Mouse (Mus musculus) layer of hippocampus, postnatal 10 days (tissue): ENCODE results near the gene Minpp1. TPM values are rescaled to one million over a fixed set of nuclear protein-coding genes. Genes with fewer than 3 reads are reported as not detected.

Experiments
- DNase-seq, 2 experiments: peaks; one replicate each; pipeline ENCODE4 v3.0.0; 2021; ENCODE audit warnings: low spot score in 2 of 2
- total RNA-seq, 2 experiments: library from RNA; stranded (reverse); gene quantifications; 2 replicates each; pipeline ENCODE4 v1.2.3; 2021

Gene Minpp1
- total RNA-seq, 2 experiments from 2014 or later: 51.8 to 56.3 TPM

DNA sequence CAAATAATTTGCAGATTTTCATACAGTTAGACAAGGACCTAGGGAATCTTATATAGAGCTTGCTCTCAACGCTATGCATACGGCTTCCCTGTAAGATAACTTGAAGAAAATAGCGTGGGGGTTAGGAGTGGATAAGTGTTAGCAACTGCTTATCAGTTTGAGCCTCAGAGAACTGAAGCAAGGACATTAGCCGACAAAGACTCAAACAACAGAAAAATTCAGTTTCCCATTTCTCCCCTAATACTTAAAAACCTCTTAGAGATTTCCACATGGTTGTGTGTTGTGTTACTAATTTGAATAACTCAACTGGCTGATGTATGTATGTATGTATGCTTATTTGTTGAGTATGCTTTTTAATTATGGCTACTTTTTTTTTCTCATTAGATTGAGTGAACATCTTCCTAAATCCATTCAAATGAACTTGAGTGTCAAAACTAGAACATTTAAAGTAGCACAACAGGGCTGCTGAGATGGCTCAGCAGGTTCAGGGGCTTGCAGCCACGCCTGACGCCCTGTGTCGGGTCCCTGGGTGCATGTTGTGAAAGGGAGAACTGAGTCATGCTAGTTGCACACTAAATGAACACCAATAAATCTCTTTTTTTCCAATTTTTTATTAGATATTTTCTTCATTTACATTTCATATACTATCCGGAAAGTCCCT, 2.2 kb downstream of the Minpp1 start:
- no peak for DNase-seq

DNA sequence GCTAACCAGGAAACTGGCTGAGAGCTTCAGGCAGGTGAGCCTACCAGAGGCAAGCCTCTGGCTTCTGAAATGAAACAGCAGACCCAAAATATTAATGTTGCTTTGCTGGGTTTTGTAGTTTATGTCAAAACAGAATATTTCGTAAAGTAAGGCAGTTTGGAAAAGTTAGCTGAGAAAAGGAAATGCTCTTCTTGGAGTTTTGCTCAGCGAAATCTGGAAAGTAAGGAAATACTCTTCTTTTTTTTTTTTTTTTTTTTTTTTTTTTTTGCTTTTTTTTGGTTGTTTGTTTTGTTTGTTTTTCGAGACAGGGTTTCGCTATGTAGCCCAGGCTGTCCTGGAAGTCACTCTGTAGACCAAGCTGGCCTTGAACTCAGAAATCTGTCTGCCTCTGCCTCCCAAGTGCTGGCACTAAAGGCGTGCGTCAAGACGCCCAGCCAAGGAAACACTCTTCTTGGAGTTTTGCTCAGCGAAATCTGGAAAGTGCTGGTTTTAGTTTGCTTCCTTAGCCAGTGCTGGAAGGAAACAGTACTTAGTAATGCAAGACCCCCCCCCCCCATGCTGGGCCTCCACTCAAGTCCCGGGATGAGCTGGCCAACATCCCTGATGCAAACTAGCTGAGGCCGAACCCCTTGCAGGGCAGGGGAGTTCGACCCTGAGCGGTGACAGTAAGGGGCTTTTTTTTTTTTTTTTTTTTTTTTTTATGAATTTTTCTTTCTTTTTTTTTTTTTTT, 3.8 kb downstream of the Minpp1 start:
- DNase-seq: no peak

DNA sequence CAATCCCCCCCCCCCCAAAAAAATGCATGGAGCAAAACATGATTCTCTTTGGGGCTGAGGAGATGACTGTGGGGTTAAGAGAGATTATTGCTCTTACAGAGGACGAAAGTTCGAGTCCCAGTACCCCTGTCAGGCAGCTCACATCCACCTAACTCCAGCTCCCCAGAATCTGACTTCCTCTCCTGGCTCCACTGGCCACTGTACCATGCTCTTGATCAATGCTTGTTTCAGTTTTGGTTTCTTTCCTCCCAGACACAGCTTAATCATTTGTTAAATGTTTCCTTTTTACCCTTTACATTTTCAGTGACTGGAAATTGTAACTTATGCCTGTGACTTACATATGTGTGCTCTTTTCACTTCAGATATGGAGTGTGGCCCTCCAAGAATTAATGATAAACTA, 5.4 kb downstream of the Minpp1 start:
- no peak for DNase-seq

DNA sequence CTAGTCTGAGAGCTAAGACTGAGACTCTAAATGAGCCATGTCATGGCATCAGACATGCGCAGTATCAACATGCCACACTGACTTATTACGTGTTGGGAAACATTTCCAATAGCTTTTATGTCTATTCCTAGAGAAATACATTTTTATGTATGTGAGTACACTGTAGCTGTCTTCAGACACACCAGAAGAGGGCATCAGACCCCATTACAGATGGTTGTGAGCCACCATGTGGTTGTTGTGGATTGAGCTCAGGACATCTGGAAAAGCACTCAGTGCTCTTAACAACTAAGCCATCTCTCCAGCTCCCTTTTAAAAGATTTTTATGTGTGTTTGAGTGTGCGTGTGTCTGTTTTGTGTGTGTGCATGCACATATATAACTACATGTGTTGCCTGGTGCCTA, 6.8 kb downstream of the Minpp1 start:
- no peak for DNase-seq

DNA sequence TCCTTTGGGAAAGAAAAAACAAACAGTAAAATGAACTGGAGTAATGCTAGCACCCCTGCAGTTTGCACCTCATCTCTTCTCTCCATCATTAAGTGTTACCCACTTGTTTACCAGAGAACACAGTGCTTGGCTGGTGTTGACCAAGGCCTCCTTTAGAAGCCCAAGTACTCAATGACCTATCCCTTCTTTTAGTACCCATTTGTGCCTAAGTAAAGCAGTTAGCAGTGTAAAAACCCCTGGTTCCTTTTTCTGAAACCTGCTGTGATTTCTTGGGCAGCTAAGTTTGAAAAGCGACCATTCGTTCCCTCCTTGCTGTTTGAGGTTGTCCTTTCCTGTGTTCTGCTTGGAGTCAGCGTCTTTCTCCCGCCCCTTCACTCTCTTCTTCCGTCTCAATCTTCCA, 7.4 kb downstream of the Minpp1 start:
- no peak for DNase-seq

DNA sequence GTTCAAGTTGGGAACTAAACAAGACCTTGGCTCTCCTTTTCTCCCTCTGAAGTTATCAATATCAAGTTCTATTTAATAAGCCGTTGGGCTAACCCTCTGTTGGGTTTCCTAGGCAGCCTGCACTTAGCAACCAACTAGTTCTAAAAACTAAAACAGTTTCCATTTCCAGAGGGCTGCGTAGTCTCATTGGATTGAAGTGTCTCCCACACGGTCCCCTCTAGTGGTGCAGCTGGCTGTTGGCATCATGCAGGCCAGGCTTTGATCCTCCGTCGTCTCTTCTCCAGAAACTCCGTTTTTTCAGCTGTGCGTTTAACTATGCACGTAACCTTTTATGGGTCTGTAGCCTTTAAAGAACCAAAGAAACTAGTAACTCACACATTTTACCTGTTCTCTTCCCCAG, 7.9 kb downstream of the Minpp1 start:
- peak in 1 of 2 experiments; percentile 32 for DNase-seq

DNA sequence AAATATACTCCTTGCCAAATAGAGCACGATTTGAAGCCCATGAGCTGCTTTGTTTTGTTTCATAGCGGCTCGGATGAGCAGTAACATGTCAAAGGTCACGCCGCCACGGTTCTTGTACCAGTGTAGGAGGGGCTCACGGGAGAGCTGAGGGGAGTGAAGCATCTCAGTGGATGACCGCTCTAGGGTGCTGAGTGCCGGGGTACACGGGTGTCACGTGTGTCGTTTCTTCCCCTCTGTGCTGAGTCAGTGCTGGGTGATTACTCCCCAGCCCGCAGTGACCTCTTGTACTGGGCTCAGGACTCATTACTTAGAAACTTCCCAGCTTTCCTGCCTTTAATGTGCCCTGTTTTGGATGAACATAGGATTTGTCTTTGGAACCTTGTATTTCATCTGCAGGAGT, 9.0 kb downstream of the Minpp1 start:
- no peak for DNase-seq

DNA sequence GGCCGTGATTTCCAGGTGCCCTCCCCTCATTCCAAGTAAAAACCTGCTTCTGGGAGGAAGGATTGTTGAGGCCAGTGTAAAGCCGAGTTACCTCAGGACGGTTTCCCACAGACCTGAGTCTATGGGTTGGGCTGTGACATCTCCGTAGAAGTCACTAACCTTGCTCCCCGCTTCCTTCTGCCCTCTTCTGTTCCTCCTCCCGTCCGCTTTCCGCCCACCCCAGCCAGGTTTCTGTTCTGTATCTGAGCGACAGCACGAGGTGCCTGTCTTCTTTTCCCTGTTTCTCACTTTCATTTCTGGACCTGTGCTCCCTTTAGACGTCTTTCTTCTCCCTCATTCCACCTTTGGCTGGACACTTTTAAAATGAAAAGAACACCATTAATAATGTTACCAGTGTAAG, 9.5 kb downstream of the Minpp1 start:
- DNase-seq: no peak

DNA sequence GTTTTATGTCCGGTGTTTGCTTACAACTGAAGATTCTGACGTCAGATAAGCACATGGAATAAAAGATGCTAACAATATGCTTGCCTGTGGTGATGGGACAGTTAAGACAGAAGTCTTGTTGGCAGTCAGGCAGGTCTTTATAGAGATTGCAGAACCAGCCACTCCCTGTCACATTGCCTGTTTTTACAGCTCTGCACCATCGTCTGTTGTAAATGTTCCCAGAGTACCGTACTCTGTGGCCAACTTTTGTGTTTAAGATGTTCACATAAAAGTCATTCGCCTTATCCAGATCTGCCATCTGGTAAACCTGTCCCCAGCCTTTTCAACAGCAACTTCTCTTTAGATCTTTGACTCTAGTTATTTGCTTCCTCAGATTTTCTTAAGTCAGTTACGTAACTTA, 11.8 kb downstream of the Minpp1 start:
- no peak for DNase-seq

DNA sequence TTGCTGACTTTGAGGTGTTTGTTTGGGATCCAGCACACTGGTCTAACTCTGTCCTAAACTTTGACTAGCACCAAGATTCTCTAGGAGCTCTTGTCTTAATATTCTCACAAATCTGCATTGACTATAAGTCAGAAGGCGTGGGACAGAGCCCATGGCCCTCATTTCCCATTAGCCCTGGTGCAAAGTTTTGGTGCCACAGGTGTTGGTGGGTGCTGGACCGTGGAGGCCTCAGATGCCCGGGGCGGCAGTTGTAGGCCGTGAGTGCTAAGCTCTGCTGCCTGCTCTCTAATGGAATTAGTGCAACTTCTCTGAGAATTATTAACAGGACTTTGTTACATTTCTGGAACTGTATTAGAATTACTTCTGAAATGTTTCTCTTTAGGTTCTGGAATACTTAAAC, 12.4 kb downstream of the Minpp1 start:
- DNase-seq: no peak

DNA sequence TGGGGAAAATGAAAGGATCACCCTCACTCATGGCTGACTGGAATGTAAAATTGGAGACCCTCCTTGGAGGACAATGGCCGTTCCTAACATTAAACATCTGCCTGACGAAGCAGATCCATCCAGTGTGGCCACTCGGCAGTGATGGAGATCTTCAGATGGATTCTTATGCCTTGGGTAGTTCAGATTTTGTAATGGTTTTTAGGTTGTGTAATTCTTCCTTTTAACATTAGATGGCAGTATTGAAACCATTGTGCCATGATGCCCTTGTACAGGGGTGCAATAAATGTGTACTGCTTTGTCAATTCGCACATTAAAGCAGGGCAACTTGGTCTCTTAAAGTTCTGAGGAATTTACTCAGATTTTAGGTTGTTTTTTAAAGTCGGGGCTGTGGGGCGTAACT, 15.8 kb downstream of the Minpp1 start:
- DNase-seq: no peak

DNA sequence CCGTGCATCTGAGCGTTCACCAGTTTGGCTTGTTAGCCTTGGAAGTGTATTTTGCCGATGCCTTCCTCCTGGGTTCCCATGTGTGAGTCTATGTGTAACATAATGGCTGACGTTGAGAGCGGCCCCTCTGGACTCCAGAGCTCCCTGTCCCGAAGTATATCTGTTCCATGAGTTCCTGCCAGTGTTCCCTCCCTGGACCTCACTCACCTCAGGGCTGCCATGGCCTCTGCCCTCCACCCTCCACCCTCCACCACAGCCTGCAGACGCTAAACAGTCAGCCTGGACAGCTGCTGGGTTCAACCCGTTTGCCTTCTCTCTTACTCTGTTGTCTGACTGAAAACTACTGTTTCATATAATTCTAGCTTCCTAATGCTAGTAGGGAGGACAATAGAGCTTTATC, 20.5 kb downstream of the Minpp1 start:
- DNase-seq: no peak

DNA sequence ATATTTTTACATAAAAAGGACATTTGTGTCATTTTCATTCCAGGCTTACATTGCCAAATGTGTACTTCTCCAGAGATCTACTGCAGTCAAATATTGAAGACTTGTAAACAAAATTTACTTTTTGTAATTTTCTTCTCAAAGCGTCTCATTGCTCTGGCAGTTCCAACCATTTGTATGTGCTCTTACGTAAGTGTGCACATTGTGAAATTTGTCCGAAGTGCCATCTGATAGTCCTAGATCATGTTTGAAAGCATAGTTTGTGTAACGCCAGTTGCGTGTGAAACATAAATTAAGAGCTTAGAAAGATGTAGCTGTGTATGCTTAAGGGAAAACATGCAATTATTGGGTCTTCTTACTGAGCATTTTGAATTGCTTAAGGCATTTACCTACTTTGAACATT, 20.9 kb downstream of the Minpp1 start:
- no peak for DNase-seq

DNA sequence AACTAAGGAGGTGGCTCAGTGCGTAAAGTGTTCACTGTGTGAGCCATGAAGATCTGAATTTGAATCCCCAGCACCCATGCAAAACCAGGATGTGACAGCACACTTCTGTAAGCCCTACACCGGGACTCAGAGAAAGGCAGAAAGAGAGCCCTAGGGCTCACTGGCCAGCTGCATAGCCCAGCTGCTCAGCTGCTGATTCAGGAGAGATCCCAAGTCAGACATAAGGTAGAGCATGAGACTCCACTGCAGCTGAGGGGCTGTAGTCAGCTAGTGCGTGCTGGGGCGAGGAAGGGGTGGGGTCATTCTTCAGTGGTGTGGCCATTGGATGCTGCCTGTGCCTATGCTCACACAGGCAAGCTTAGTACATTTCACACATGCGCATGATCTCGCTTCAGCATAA, 21.5 kb downstream of the Minpp1 start:
- no peak for DNase-seq

DNA sequence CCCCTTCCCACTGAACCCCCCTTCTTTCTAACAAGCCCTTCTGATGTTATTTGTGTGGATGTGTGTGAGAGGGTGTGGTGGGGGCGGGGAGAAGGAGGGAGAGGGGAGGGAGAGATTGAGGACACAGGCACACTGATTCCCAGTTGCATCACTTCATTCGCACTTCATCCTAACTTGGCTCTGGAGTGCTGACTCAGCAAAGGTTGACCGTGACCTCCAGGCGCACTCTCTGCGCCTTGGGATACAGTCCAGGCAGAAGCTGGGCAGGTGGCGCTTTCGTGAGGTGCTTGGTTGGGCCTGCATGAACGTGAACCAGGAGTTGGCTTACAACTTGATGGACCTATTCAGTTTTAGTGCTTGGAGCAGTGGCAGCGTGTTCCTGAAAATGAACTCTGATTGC, 22.0 kb downstream of the Minpp1 start:
- no peak for DNase-seq

DNA sequence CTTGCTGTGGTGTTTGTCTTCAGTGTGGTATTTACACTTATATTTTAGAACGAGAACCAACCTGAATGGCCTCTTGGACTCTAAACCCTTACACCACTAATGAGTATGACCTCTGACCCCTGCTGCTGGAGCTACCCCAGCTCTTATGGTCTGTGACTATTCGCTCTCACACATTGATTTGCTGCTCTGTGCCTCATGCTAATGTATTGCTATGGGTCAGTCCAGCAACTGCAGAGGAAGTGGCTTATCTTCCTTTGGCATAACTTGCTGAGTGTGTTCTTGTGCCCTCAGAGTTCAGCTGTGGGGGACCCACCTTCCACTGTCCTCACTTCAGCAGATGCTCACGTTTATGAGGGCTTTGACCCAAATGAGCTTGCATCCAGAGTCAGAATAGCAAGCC, 24.7 kb downstream of the Minpp1 start:
- no peak for DNase-seq

DNA sequence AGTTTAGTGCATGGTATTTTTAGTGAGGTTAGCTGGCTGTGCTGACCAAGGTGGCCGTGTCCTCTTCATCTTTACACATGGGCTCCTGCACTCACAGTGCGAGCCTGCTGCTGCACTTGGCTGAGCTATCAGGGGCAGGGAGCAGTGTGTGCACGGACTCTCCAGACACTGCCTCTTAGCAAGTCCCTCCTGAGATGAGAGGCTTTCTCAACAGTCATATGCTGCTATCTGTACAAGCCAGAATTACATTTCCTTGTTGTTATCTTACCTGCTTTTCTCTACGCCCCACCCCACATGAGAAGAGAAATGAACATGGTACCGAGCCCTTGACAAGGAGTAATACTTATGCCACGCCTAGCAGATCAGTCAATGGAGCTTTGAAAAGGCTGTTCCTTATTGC, 25.4 kb downstream of the Minpp1 start:
- no peak for DNase-seq

DNA sequence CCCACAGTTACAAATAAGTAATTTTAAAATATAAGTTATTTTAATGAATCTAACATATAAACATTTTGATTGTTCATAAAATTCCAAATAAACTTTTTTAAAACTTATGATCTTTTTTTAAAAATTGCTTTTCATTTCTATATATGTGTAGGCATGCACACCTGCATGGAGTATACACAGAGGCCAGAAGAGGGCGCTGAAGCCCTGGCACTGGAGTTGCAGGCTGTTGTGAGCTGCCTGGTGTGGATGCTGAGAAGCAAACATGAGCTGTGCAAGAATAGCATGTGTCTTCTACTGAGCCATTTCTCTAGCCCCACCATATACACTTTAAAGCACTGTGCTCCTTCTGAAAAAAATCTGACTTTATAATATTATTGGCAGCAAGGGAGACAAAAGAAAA, 26.9 kb downstream of the Minpp1 start:
- no peak for DNase-seq

DNA sequence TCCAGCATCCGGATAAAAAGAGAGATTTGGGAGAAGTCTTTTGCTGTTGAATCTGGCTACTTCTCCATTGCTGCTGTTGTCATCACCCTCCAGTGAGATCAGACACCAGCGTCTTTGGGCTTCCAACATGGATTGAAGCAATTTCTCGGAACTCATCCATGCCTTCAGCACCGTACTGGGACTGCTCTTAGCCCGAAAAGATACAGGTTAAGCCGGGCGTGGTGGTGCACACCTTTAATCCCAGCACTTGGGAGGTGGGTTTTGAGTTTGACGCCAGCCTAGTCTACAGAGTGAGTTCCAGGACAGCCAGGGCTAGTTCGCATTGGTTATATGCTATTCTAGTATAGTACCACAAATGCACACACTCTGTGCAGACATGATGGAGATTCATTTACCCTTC, 31.0 kb downstream of the Minpp1 start:
- no peak for DNase-seq

DNA sequence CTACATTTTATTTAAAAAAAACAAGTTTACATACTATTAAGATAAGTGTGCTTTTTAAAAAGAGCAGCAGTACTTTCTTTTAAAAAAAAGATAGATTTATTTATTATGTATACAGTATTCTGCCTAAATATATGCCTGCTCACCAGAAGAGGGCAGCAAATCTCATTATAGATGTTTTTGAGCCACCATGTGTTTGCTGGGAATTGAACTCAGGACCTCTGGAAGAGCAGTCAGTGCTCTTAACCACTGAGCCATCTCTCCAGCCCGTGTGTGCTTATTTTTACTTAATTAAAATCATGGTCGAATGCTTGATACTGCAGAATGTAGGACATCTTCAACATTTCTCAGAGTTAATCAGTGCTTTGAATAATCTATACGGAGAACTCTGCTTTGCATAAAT, 35.9 kb downstream of the Minpp1 start:
- DNase-seq: no peak

DNA sequence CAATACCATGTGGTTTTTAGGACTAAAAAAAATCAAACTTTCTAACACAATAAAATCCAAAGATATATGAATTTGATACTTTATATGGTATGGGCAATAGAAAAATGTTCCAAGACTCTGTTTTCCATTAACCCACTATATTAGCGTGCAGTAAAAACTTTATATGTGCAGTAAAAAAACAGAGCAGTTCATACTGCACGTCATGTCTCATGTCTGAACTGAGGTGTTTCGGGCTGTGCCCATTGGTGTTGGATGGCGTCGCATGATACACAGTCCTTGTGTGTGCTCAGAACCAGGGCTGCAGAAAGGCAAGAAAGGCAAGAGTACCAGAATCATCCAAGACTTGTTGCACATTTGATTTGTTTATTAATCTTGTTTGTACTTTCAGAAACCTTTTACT, 36.7 kb downstream of the Minpp1 start:
- DNase-seq: no peak

DNA sequence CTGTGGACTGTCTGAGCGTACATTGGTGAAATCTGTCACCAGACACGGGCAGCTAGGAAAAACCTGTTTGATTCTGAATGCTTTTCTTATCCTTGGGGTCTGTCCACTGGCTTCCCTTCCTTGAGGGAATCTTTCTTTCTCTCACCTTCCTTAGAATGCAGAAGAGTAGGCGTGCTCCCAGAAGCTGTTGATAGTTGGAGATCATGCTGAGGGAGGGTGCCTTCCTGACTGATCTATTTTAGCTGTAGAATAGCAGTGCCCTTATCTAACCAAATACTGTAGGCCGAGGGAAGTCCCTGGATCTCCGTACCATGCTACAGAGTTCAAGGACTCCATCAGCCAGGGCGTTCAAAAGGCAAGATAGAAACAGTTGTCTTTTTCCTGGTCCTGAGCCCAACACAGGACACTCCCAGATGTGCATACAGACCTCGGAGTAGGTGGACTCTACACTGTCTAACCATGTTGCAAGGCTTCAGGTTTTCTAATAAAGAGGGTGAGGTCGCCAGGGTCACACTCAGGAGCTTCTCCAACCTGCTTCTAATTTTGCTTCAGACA, 37.3 kb downstream of the Minpp1 start:
- DNase-seq: no peak
